In genomic region chr7:29328984-29329383, GRCm38 (mm10) we compare ENCODE assay signal across 23 mouse cellular contexts. TPM values are rescaled to one million over a fixed set of nuclear protein-coding genes. Genes with fewer than 3 reads are reported as not detected.
DNase-seq lines count a peak whose midpoint lies in the region; ATAC-seq and TF ChIP-seq lines count a peak whose summit lies in the region.
"Had no signal": no experiment of that assay in that cellular context is flagged by ENCODE, and none has a peak within 500 bp of the region (broad histone marks: within the 10 kb centered on the region; RNA-seq: fewer than 3 reads in every experiment).

No protein-coding gene starts in this region.

- DNase-seq in frontal cortex, postnatal 14 days (ENCODE audit: low spot score in 2 of 2) = no peak
- no peak for DNase-seq in layer of hippocampus, adult 2 months (ENCODE audit: low spot score in 2 of 2)
- no peak for DNase-seq in layer of hippocampus, adult 18-20 months (ENCODE audit: low spot score in 2 of 2)
- no peak for DNase-seq in left cerebral cortex, adult 2 months (ENCODE audit: extremely low spot score in 1 of 2, low spot score in 2 of 2)
- no peak for DNase-seq in left cerebral cortex, postnatal 10 days (ENCODE audit: extremely low spot score in 1 of 2, low spot score in 2 of 2)
- DNase-seq in brain, adult 2 months (ENCODE audit: low read depth, low spot score) = peak; percentile 54
- DNase-seq in cerebellum, postnatal 4 days (ENCODE audit: low spot score in 2 of 2) = no peak
- DNase-seq: adrenal gland, adult 2 months; adrenal gland, adult 8-10 months; adrenal gland, postnatal 10 days; adrenal gland, postnatal 14 days; adrenal gland, postnatal 25 days; adrenal gland, postnatal 36 days; B cell, adult 2 months; cerebellum, adult 11 months; cerebellum, adult 11-12 months; cerebellum, adult 18-20 months had no signal

- ATAC-seq in frontal cortex, adult (ENCODE audit: low TSS enrichment) = peak; percentile 59
- ATAC-seq: activated CD4-positive, CD25-positive, alpha-beta regulatory T cell, adult 4 months; CD4-positive, CD25-positive, alpha-beta regulatory T cell, adult 4 months; Patski had no signal

- intact Hi-C loops in left cerebral cortex, adult 2 months (cut with DNase I) = no loop called here
- intact Hi-C loops in left cerebral cortex, postnatal 10 days (cut with DNase I) = no loop called here

- H3K27ac ChIP-seq in layer of hippocampus, adult 2 months = peak overlapping the region; percentile 88
- H3K27ac ChIP-seq in left cerebral cortex, adult 2 months = peak overlapping the region; percentile 48

- H3K4me3 ChIP-seq in layer of hippocampus, adult 2 months = no peak overlapping the region
- H3K4me3 ChIP-seq in left cerebral cortex, adult 2 months = no peak overlapping the region

- no peak for TF ChIP-seq CTCF in layer of hippocampus, adult 2 months (conservative IDR thresholded peaks at IDR 0.05)
- no peak for TF ChIP-seq CTCF in left cerebral cortex, adult 2 months (IDR thresholded peaks at IDR 0.05)

RNA-seq across cellular contexts. Expression of gene Dpf1, which starts 25.2 kb away (rescaled TPM):
- 100 to 1,000 TPM; 106 to 113 TPM for total RNA-seq in layer of hippocampus, adult 2 months (2021)
- 100 to 1,000 TPM; 105 to 112 TPM for total RNA-seq in layer of hippocampus, adult 18-20 months (2021)
- 100 to 1,000 TPM; 114 to 128 TPM for total RNA-seq in left cerebral cortex, adult 2 months (2021)
- total RNA-seq in left cerebral cortex, postnatal 10 days (2021) = 100 to 1,000 TPM; 127 to 141 TPM

RNA-seq across cellular contexts. Expression of gene Ppp1r14a, which starts 39.9 kb away (rescaled TPM):
- total RNA-seq in layer of hippocampus, adult 2 months (2021) = 10 to 100 TPM; 20.8 to 21.6 TPM
- 10 to 100 TPM; 28.1 to 31.3 TPM for total RNA-seq in layer of hippocampus, adult 18-20 months (2021)
- 10 to 100 TPM; 15.1 to 18.2 TPM for total RNA-seq in left cerebral cortex, adult 2 months (2021)
- 1 to 10 TPM; 2.4 to 3.3 TPM for total RNA-seq in left cerebral cortex, postnatal 10 days (2021)
- total RNA-seq: CH12.LX, G1E had no signal

RNA-seq across cellular contexts. Expression of gene Spint2, which starts 47.3 kb away (rescaled TPM):
- 10 to 100 TPM; 18.3 to 21.7 TPM for total RNA-seq in layer of hippocampus, adult 2 months (2021)
- total RNA-seq in layer of hippocampus, adult 18-20 months (2021) = 10 to 100 TPM; 21.9 to 26.1 TPM
- 10 to 100 TPM; 26.4 to 27.8 TPM for total RNA-seq in left cerebral cortex, adult 2 months (2021)
- total RNA-seq in left cerebral cortex, postnatal 10 days (2021) = 10 to 100 TPM; 20.5 to 21.3 TPM
